Mouse (Mus musculus) heart, postnatal 10 days (tissue): ENCODE measurements around the gene Ang5. TPM values are rescaled to one million over a fixed set of nuclear protein-coding genes. Genes with fewer than 3 reads are reported as not detected.
"Not testable (repeated sequence)": the region's sequence is repeated elsewhere in the genome, so short reads cannot be mapped to it uniquely, and the experiment has no call there.

Experiments used
- DNase-seq, 2 experiments: peaks; one replicate each; pipeline ENCODE4 v3.0.0; 2021
- intact Hi-C: fragments of 180-260 bp; cut with DNase I; formaldehyde crosslinking; loops from one replicate; pipeline ENCODE4 v1.15.1; 2025
- total RNA-seq, 2 experiments: library from RNA; stranded (reverse); gene quantifications; 2 replicates each; pipeline ENCODE4 v1.2.3; 2021

Ang5 gene
- not detected for total RNA-seq

- intact Hi-C loops, DNase-seq: not testable (repeated sequence)
These were observed at the start of gene Ang5 for GRCm38 (mm10) chr14:43956769-43957168. TSS of gene Ang5 (plus strand) at chr14:43957069.

- intact Hi-C loops = not testable (repeated sequence)
These were observed 38.7 kb upstream of the Ang5 start for GRCm38 (mm10) chr14:43918214-43918613.

DNA sequence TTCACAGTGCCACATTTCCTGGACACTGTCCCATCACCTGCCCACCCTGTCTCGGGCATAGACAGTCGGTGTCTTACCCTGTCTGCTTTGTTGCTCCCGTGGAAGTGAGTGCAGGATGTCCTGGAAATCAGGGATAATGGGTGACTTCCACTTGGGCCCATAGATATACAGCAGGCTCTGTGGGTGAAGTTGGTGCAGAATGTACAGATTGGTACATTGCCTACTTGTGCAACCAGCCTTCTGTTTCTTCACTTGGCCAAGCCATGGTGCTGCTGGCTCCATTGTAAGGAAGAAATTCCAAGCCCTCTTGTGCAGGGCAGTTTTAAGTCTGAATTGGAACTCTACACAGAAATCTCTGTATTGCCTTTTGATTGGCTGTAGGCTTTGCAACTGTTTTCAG, 33.4 kb upstream of the Ang5 start, which contains the start of gene Ear10:
Ear10 (minus strand) TSS at position 101 of the 400 bp plus-strand sequence.
- DNase-seq, intact Hi-C loops: not testable (repeated sequence)

More at GRCm38 (mm10) chr14:43918214-43918613, 38.7 kb upstream of the Ang5 start:
- DNase-seq = not testable (repeated sequence)

- DNase-seq = peak; percentile 66 to 73
- intact Hi-C loops = not testable (repeated sequence)
These were observed 32.0 kb upstream of the Ang5 start, which contains the start of gene Gm8113 for GRCm38 (mm10) chr14:43924688-43925403. TSS of gene Gm8113 (plus strand) at chr14:43925390.

DNA sequence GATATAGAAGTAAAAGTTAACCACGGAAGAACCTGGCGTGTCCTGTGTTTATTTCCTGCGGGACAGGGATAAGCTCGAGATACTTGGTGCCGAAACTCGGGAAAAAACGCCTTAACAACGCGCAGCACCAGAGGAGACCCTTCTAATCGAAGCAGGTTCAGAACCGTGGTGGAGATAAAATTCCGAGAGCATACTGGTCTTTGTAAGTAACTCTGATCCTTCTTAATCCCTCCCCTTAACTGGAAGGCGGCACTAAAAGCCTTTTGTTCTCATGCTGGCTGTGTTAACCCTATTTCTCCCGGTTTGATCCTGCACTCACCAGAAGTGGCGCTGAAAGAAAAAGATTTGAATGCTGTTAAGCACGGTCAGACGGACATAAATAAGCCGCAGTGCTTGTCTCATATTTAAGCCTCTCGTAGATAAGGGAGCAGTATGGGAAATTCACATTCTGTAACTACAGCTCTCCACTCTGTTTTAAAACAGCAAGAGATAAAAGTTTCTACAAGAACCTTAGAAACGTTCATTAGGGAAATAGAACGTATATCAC, 31.4 kb upstream of the Ang5 start:
- DNase-seq, intact Hi-C loops: not testable (repeated sequence)

GRCm38 (mm10) chr14:43932991-43933390, 23.9 kb upstream of the Ang5 start:
- intact Hi-C loops = loop anchor here (5.0 kb wide), 1 partner anchor 49 kb away; no protein-coding TSS in a partner anchor
- DNase-seq = peak; percentile 30 to 49

DNA sequence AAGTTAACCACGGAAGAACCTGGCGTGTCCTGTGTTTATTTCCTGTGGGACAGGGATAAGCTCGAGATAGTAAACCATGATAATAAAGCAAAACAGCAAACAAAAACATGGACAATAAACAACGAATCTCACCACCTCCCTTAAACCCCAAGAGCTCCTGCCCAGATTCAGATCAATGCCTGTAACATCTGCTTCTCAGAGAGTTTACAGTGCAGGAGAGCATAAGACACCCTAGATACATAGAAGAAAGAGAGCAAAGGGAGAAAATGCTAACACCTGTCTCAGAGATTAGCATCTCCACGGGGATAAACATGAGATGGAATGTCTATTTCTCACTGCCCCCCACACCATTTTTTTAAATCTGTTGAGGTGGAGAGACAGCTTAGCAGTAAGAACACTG, 23.5 kb upstream of the Ang5 start:
- DNase-seq = not testable (repeated sequence)
- intact Hi-C loops = loop anchor here (5.0 kb wide), 1 partner anchor 49 kb away; no protein-coding TSS in a partner anchor

- DNase-seq, intact Hi-C loops: not testable (repeated sequence)
These were observed 3.5 kb upstream of the Ang5 start for GRCm38 (mm10) chr14:43953382-43953781.

- intact Hi-C loops, DNase-seq: not testable (repeated sequence)
These were observed 1.8 kb upstream of the Ang5 start for GRCm38 (mm10) chr14:43955074-43955473.

DNA sequence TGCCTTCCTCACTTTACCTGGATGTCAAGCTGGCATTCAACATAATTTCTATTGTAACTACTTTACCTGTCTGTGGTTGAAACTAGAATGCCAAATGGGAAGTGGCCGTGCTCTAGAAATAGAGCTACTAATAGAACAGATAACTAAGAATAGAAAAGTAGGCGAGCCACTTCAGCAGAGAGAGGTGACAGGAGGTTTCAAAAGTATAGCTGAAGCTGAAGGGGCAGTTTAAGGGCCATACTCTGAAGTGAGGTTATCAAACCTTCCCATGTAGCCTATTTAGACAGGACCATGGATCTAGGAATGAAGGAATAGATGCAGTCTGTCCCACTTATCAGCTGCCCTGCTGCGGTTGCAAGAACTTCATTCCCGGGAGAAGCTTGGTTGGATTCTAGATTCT, 26.6 kb downstream of the Ang5 start:
- peak; percentile 5 to 8 for DNase-seq
- intact Hi-C loops = loop anchor here (5.0 kb wide), 1 partner anchor 51 kb away; no protein-coding TSS in a partner anchor

GRCm38 (mm10) chr14:43983897-43984296, 27.0 kb downstream of the Ang5 start:
- intact Hi-C loops = loop anchor here (5.0 kb wide), 1 partner anchor 52 kb away; no protein-coding TSS in a partner anchor
- peak; percentile 61 to 69 for DNase-seq

DNA sequence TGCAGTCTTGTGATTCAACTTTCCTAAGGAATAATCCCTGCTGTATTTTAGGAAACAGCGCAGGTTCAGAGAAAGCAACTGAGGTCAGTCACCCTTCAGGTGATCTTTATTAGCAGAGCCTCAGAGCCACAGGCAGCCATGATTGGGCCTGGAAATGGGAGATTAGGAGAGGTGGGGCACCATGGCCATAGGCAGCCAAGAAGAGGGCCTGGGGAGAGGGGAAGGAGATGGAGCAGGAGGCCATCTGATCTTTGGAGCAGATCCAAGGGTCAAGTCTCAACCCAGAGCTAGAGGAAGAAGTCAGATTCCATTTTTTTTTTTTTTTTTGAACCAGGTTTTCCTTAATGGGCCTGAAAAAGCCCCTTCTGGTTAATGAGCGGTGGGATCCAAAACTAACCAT, 29.3 kb downstream of the Ang5 start:
- no peak for DNase-seq
- intact Hi-C loops = no loop called here

DNA sequence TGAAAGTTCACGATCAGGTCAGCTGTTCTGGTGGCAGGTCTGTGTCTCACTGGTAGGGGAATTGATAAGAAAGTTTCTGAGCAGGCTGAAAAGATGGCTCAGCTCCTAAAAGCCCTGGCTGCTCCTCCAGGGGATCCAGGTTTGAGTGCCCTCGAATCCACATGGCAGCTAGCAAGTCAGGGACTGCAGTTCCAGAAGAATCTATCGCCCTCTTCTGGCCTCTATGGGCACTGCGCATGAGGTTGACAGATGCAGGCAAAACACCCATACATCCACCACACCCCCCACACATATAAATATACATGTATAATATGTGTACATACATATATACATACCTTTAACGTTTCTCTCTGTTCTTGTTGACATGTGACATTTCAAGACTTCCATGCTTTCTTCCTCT, 30.5 kb downstream of the Ang5 start:
- intact Hi-C loops = not testable (repeated sequence)
- DNase-seq = peak; percentile 77 to 82

- intact Hi-C loops, DNase-seq: not testable (repeated sequence)
These were observed 41.7 kb downstream of the Ang5 start for GRCm38 (mm10) chr14:43998455-43999000.

GRCm38 (mm10) chr14:44001600-44001999, 44.7 kb downstream of the Ang5 start:
- intact Hi-C loops = no loop called here
- DNase-seq = no peak

DNA sequence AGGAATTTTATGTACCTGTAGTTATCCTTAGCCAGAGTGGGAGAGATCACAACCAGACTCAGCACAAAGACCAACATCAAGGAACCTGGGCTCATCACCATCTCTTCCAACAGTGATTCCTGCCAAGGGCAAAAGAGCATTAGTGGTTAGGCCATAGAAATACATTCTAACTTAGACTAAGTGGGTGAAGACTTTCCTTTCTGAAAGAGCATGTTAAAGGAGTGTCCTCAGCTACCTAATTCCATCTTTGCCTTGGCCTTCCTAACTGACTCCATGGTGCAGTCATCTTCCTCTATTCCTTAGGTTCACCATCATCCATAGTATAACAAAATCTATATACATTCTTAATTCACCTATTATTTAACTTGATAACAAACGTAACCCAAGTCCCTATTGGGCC, 45.3 kb downstream of the Ang5 start, which contains the start of gene Ang6:
Ang6 (minus strand) TSS at position 101 of the 400 bp plus-strand sequence.
- intact Hi-C loops = no loop called here
- no peak for DNase-seq

DNA sequence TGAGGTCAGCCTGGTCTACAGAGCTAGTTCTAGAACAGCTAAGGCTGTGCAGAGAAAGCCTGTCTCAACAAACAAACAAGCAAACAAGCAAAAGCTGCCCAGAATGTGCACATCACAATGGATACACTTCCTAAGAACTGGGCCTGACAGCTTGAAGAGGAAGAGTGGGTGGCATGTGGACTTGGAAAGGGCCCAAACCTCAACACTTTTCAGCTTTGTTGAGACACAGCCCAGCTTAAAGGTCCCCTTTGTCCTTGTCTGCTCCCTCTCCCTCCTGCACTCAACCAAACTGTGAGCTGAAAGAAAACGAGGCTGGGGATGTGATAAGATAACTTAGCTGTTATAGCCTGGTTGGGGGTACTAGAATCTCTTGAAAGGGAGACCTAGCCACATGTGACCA, 51.2 kb downstream of the Ang5 start:
- DNase-seq, intact Hi-C loops: not testable (repeated sequence)

DNA sequence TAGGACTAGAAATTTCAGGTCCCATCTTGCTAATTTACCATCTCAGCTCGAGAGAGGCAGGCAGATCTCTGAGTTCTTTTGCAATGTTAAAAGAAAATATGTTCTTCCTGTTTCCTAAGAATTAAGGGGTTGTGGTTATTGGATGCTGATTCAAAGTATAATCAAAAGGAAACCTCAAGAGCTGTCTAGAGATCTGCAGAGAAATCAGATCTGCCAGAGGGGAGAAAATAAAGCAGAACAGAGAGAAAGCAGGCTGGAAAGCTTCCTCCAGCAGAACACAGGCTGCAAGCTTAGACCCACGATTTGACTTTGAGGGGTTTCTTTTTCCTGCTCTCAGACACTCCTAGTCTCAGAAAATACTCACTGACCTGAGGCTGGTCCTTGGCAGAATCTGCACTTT, 52.8 kb downstream of the Ang5 start:
- DNase-seq, intact Hi-C loops: not testable (repeated sequence)
